Mouse (Mus musculus): ENCODE results near the gene Hoxc4. TPM values are rescaled to one million over a fixed set of nuclear protein-coding genes. Genes with fewer than 3 reads are reported as not detected.

Hoxc4 gene
- under 1 TPM in 1 of 2 experiments, not detected in 1; 0.24 TPM for total RNA-seq (2023)

DNA sequence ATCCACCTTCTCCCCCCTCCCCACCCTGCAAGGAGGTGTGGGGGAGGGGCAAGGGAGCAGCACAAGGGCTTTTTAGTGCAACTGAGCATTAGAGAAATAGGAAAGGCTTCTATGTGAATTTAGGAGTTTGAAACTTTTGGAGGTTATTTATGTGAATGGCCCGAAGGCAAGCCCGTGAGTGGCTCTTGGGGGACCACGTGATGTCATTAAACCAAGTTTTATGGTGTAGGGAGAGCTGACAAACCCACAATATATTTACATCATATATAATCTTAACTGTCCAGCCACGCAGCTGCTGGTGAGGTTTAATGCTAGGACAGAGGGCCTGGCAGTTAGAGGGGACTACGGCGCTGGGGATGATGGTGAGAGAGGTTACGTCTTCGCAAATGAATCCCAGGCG lies at the start of gene Hoxc4:
Hoxc4 (plus strand) TSS at position 299 of the 400 bp plus-strand sequence.

GRCm38 (mm10) chr15:102976171-102976570 lies 42.6 kb upstream of the Hoxc4 start, which contains the start of gene Hoxc9:
Gene Hoxc9 (plus strand): TSS chr15:102976439.

GRCm38 (mm10) chr15:102990461-102991397 lies 28.0 kb upstream of the Hoxc4 start, which contains the start of gene Hoxc8:
Gene Hoxc8 (plus strand): TSS chr15:102990607.

DNA sequence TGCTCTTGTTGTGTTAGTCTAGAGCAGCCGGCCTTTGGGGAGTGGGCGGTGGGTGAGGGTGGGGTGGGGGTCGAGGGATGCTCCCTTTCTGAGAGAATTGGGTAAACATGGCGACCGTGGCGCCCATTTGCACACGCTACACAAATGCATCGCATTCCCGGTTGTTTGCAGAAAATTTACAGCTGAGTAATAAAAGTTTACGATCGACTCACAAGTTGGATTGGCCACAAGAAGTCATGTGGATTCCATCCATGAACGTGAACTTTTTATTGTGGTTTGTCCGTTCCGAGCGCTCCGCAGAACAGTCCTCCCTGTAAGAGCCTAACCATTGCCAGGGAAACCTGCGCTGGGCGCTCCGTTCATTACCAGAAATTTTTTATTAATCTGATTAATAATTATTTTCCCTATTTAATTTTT lies 20.8 kb upstream of the Hoxc4 start, which contains the start of gene Hoxc6:
Hoxc6 (plus strand) TSS at position 319 of the 417 bp plus-strand sequence.

Other genes with a start within 250 kb of the Hoxc4 start
- gene Hoxc13, start 97.8 kb upstream of the Hoxc4 start, total RNA-seq (2023) = not detected
- not detected for gene Hoxc12, start 82.2 kb upstream of the Hoxc4 start, total RNA-seq (2023)
- not detected for gene Hoxc11, start 64.5 kb upstream of the Hoxc4 start, total RNA-seq (2023)
- not detected for gene Hoxc10, start 52.1 kb upstream of the Hoxc4 start, total RNA-seq (2023)
- gene Hoxc5, start 51.5 kb upstream of the Hoxc4 start, total RNA-seq (2023) = not detected
- not detected for gene Hoxc9, start 42.5 kb upstream of the Hoxc4 start, total RNA-seq (2023)
- gene Hoxc8, start 28.3 kb upstream of the Hoxc4 start, total RNA-seq (2023) = not detected
- under 1 TPM in 1 of 2 experiments, not detected in 1; 0.33 TPM for gene Hoxc6, start 20.7 kb upstream of the Hoxc4 start, total RNA-seq (2023)
- gene Smug1, start 148.2 kb downstream of the Hoxc4 start, total RNA-seq (2023) = 1 to 10 TPM; 3.2 to 3.5 TPM
- 10 to 100 TPM in 1 of 2 experiments, 1 to 10 TPM in 1; 9.1 to 13.8 TPM for gene Cbx5, start 220.9 kb downstream of the Hoxc4 start, total RNA-seq (2023)
- gene Hnrnpa1, start 221.5 kb downstream of the Hoxc4 start, total RNA-seq (2023) = 100 to 1,000 TPM; 297 to 355 TPM
- gene Nfe2, start 239.5 kb downstream of the Hoxc4 start, total RNA-seq (2023) = 100 to 1,000 TPM; 104 to 107 TPM

Data from monocyte, adult 59 days (primary cell).